Mouse (Mus musculus): ENCODE measurements around the gene Crocc2.

GRCm38 (mm10) chr1:93225226-93225625 is 56.7 kb downstream of the Crocc2 start:
- no peak for TF ChIP-seq EP300 (IDR thresholded peaks at IDR 0.05; ENCODE audit: low read depth)
- TF ChIP-seq CTCF (IDR thresholded peaks at IDR 0.05; ENCODE audit: low read depth) = no peak

Data from heart, postnatal 0 days (tissue).